Mouse (Mus musculus) layer of hippocampus, adult 11-12 months (tissue): ENCODE measurements around the gene Rhcg.
A peak's percentile ranks its signal among the peaks of the same experiment; 100 is the strongest.

Experiments
- DNase-seq: peaks from one replicate; pipeline ENCODE4 v3.0.0; 2022; ENCODE audit warnings: low spot score

The Rhcg gene

GRCm38 (mm10) chr7:79548893-79549555 is 68.4 kb downstream of the Rhcg start:
- DNase-seq = no peak

GRCm38 (mm10) chr7:79547092-79547491 is 70.4 kb downstream of the Rhcg start:
- DNase-seq = peak; percentile 95

GRCm38 (mm10) chr7:79545066-79545400 is 72.4 kb downstream of the Rhcg start:
- DNase-seq = no peak

- no peak for DNase-seq
Measured at GRCm38 (mm10) chr7:79544281-79545065, 73.0 kb downstream of the Rhcg start.
